Mouse (Mus musculus) lung, adult 2 months (tissue): ENCODE measurements at regions not wholly inside any gene's neighbourhood (a gene's known extent, or its start where the extent isn't known, plus 50 kb on each side); places are given as distances from the start of the nearest gene placed in this dataset.

Source experiments
- CTCF ChIP-seq: fragments of 200-500 bp; IDR thresholded peaks from 2 replicates; pipeline ENCODE4 v1.5.1; 2011; ENCODE audit warnings: mild to moderate bottlenecking, low read length, control low read depth; ENCODE audit not compliant: insufficient read depth
- POLR2A ChIP-seq: fragments of 200-500 bp; IDR thresholded peaks from 2 replicates; pipeline ENCODE4 v1.6.1; 2011; ENCODE audit warnings: low read depth, mild to moderate bottlenecking, control low read depth, low read length, borderline replicate concordance; ENCODE audit errors: extremely low read depth

DNA sequence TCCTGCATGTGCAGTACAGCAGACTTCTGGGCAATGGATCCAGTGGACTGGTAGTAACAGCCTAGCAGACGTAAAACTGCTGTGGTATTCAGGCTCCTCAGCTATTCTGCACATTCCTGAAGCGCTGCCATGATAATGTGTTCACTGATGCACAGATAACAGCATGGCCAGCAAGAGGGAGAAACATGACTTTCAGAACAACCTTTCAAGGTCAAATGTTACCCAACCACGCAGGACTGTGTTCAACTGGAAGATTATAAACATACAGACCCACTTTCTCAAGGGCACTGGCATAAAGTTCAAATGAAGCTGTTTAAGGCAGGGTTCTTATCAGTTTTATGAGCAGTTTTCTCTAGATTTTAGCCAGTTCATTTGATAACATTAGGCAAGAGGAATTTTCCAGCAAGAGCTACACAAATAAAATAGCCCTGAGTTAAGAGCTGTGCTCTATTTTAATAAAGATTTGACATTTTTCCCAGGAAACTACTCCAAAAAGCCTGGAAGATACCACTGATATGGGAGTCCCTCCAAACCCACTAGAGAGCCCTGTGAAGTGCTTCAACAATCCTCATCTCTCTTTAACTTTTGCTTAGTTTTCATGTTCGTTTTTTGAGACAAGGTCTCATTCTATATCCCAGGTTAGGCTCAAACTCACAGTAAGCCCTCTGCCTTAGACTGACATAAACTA, 311.6 kb upstream of the Cited2 start:
- TF ChIP-seq CTCF (no peak), POLR2A (no peak)
